Mouse (Mus musculus) urinary bladder, postnatal 4 days (tissue): ENCODE results near the gene Fis1.
"Not testable (repeated sequence)": the region's sequence is repeated elsewhere in the genome, so short reads cannot be mapped to it uniquely, and the experiment has no call there.

Experiments
- DNase-seq, 2 experiments: peaks; one replicate each; pipeline ENCODE4 v3.0.0; 2021 to 2022; ENCODE audit warnings: low spot score in 2 of 2

Fis1 gene

GRCm38 (mm10) chr5:136953015-136953414, at the start of gene Fis1:
Gene Fis1 (plus strand): TSS chr5:136953275.
- peak; percentile 94 to 97 for DNase-seq

- no peak for DNase-seq
Measured at GRCm38 (mm10) chr5:136904621-136905020, 48.5 kb upstream of the Fis1 start.

DNA sequence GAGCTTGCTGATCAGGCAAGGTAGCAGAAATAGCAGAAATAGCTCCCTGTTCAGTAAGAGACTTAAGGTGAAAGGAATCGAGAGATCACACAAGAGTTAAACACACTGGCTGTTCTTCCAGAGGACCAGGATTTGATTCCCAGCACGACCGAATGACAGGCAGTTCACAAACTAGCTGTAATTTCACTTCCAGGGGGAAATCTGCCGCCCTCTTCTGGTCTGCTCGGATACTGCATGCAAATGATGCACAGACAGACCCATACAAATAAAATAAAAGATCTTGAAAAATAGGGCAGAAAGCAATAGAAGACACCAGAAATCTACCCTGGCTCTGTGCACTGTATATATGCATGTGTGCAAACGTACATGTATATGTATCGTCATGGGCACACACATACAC, 47.4 kb upstream of the Fis1 start:
- DNase-seq: no peak

DNA sequence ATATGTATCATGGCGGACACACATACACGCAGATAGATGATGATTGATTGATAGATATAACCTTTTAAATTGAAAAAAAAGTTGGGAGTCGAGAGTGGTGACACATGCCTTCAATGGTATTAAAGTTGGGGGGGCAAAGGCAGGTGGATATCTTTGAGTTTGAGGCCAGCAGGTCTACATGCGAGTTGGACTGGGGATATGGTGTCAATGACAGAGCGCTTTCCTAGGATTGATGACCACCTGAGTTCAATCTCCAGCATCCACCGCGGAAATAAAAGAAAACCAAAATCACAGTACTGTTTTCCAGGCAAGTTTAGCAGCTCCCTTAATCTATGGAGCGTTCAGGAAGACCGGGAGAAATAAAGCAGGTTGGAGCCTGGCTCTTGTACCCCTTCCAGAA, 45.5 kb upstream of the Fis1 start:
- no peak for DNase-seq

DNA sequence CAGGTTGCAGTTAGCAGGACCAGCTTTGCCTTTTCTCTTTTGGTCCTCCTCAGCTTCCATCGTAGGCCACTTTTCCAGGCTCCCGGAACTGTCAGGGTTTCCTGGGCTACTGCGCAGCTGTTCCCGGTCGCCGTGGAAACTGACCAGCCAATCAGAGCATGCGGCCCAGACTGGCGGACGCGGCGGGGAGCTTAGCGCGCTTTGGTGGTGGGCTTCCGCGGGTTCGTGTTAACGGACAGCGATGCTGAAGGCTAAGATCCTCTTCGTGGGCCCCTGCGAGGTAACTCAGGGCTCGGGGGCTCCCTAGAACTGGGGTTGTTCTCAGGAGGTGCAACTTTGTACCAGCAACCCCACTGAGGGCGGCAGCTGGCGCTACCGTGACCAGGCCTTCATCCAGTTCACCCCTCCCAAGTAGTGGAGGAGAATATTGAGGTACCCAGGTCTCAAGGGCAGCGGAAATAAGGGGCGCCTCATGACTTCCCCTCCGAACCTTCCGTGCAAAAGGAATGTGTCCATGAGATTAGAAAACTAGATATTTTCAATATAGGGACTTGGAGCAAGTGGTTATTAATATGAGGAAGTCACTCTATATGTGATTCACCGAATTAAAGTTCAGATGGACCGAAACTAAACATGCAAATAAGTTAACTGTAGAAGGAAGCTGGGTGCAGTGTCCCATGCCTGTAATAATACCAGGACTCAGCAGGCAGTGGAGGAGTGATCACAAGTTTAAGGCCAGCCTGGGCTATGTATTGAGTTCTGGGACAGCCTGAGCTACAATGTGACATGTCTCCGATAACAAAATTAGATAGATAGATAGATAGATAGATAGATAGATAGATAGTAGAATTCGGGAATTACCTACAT, 44.9 kb upstream of the Fis1 start, which contains the start of gene Ift22:
Gene Ift22, plus strand, starts transcription at position 160 of the 867 bp plus-strand sequence.
- peak; percentile 85 to 94 for DNase-seq

DNA sequence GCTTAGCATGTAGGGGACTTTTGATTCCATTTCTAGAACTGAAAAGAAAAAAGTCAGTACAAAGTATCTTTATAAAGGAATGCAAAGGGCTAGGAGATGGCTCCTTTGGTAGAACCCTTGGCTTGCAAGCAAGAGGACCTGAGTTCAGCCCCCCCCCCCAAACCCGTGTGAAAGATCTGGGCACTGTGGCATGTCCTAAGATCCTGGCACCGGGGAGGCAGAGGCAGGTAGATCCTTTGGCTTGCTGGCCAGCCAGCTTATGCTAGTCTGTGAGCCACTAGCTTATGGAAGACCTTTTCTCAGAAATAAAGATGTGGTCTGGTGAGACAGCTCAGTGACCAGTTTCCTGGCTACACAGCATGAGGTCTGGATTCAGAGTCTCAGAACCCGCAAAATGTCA, 38.9 kb upstream of the Fis1 start:
- DNase-seq: no peak

DNA sequence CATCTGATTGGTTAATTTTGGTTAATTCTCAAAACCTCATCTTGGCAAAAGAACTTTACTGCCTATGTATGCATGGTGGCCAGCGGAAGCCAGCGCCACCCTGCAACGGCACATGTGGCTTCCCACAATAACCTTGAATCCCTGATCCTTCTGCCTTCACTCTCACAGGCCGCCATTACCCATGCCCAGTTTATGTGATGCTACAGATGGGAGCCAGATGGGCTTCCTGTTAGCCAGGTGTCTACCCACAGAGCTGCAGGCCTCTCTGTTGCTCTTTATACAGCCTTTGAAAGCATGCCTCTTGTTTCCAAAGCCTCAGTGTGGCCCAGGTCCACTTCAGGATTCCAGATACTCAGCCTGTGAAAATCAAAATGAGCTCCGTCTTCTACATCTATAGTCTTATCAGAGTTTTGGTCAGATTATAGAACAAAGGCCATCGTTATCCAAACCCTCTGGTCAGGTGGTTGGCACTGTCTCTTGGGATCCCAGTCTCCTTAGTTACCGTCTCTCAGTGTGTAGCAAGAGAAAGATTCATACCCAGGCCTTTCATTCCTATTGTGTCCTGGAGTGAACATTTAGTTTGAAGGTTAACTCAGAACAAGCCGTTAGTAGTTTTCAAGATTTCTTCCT, 35.3 kb upstream of the Fis1 start:
- DNase-seq: no peak

GRCm38 (mm10) chr5:136918655-136919472, 34.2 kb upstream of the Fis1 start:
- DNase-seq: peak; percentile 54 to 65

- no peak for DNase-seq
Measured at GRCm38 (mm10) chr5:136919546-136920301, 33.4 kb upstream of the Fis1 start.

GRCm38 (mm10) chr5:136922830-136923229, 30.2 kb upstream of the Fis1 start:
- no peak for DNase-seq

DNA sequence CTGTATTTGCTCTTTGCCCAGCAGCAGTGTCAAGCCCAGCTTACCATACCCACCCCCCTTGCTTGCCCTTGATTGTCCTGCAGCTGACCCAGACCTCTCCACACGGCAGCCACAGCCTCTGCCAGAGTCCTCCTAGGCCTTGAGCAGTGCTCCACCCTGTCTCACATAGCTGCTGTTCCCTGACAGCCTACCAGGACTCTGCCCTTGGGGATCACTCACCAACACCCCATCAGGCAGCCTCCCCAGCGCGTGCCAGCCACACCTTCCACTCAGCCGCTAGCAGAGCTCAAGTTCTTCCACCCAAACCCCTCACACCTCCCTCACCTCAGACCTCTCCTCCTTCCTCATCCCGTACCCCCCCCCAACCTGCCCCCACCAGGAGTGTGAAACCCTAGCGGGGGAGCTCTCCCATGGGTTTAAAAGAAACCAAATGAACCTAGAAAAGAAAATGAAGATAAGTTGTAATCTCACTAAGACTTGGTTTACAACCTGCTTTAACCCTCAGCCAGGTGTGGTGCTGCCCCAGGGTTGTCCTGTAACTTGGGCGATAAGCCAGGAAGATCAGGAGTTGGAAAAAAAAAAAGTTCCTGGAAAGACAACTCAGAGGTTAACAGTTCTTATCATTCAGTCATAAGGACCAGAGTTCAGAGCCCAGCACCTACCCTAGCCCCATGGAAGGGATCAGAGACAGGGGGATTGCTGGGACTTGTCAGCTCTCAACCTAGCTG, 29.2 kb upstream of the Fis1 start:
- no peak for DNase-seq

DNA sequence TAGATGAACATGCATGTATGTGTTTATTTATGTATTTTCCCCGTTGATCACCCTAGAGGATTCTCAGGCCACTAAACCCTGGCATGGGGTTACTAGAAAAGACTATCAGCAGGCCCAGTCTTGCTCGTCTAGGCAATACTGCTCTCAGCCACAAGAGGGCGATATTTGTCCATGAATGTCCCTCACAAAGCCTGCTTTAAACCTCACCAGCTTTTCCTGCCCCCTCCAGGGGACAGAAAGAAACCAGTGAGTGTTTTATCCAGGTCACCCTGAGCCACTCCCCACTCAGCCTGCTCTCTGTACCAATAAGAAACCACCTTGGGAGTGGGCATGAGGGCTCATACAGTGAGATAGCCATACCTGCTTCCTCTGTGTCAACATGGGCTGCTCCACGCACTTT, 24.0 kb upstream of the Fis1 start:
- DNase-seq: peak; percentile 62 to 85

DNA sequence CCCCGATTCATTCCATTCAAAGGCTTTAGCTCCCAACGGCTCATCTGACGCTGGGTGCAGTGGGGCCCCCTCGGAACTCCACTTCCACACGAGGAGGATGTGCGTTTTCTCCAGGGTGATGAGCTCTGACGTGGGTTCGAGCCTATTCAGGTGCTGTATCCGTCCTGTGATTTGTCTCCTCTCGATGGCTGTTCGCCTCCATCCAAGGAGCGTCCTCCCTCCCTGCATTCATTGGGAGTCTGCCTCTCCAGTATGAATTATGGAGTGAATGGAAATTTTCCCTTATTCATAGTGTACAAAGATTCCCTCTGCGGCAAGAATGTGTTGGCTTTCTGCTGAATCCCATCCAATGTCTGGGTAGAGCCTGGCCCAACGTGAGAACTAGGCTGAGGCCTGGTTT, 21.2 kb upstream of the Fis1 start:
- no peak for DNase-seq

- no peak for DNase-seq
Measured at GRCm38 (mm10) chr5:136932956-136933355, 20.1 kb upstream of the Fis1 start.

GRCm38 (mm10) chr5:136933930-136934329, 19.1 kb upstream of the Fis1 start:
- no peak for DNase-seq

GRCm38 (mm10) chr5:136935905-136936695, 17.0 kb upstream of the Fis1 start:
- DNase-seq: no peak

DNA sequence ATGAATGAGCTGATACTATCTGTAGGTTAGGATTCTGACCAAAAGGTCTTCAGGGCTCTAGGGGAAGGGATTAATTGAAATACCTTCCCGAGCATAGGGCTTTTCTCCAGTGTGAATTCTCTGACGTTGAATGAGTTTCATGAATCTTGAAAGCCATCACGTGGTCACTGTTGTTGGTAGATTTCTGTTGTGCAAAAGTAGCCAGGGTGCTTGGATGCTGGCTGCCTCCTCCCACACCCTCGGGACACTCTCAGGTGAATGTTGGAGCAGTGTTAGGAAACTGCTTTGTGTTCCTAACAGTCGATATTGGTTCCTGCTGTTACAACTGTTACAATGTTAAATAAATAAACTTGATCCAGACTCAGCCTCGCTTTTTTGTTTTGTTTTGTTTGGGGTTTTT, 16.3 kb upstream of the Fis1 start:
- no peak for DNase-seq

DNA sequence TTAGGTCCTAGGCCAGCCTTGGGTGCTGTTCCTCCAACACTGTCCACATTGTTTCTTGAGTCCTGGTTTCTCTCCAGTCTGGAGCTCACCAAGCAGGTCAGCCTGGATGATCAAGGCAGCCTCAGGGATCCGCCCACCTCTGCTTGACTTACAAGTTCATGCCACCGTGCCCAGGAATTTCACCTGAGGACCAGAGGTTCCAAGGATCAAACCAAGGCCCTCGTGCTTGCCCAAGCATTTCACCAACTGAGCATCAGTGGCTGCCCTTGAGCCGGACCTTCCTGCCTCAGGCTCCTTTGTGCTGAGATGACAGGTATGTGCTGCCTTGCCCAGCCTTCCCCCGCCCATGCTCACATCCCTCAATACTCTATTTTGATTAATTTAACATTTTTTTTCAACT, 15.5 kb upstream of the Fis1 start:
- DNase-seq: no peak

GRCm38 (mm10) chr5:136939284-136939683, 13.8 kb upstream of the Fis1 start:
- DNase-seq: no peak

- DNase-seq: not testable (repeated sequence)
Measured at GRCm38 (mm10) chr5:136940029-136940428, 13.0 kb upstream of the Fis1 start.
